Mouse (Mus musculus) retina, adult 2 months (tissue): Measurements from ENCODE around the gene Psors1c2.
"Not testable (repeated sequence)": the region's sequence is repeated elsewhere in the genome, so short reads cannot be mapped to it uniquely, and the experiment has no call there.

Source experiments
- DNase-seq: peaks from one replicate; pipeline ENCODE4 v3.0.0-alpha.2; 2012; ENCODE audit warnings: low read depth, low spot score

Gene Psors1c2

GRCm38 (mm10) chr17:35532901-35533300 lies at the start of gene Psors1c2:
Gene Psors1c2 (plus strand): TSS chr17:35533201.
- no peak for DNase-seq

DNA sequence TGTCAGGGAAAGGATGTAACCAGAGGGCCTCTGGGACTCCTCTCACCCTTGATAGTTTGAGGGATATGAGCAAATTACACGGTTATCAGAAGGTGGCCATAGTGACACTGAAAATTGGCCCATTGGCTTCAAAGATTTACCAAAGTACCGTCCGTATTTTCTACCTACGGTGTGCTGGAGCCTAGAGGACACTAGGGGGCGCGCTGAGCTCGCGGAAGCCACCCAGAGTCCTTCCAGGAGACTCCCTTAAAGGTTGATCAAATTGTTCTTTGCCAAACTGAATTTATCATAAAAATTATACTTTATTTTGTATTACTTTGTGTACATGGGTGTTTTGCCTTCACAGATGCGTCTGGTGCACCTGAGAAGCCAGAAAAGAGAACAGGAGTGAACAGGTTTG lies 48.9 kb upstream of the Psors1c2 start:
- DNase-seq: peak; percentile 20

- DNase-seq: no peak
Observed at GRCm38 (mm10) chr17:35485702-35486101, 47.3 kb upstream of the Psors1c2 start.

DNA sequence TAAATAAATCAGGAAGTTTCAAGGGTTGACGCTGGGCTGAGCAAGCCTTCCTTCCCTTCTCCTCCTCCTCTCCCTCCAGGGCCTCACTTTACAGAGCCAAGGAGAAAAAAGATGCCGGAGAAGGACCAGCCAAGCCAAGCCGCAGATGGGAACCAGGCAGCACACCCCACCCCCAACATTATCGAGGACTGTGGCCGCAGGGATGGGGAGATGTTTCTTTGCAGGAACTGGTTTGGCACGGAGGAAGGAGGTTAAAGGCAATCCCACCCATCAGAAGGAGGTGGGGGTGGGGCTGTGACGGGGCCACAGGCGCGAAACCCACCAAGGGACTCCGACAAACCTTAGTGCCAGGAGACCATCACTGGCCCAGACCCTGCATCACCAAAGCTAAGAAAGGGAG lies 46.3 kb upstream of the Psors1c2 start:
- DNase-seq: no peak

- no peak for DNase-seq
Observed at GRCm38 (mm10) chr17:35488041-35488440, 45.0 kb upstream of the Psors1c2 start.

DNA sequence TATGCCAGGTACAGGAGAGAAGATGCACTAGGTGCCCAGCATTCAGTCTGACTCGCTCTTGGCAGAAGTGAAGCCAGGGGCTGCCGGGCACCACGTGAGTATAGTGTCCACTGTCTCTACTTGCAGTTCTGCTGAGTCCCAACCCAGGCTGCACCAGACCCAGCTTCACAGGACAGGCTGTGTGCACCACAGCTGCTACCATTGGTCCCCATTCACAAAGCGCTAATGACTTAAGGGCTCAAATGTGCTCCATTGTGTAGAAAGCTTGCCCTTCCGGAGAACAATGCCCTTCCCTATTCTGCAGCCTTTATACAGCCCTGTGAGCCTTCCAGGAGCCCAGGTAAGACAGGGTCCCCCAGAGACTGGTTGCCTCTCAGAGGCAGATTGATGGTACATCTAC lies 42.7 kb upstream of the Psors1c2 start:
- DNase-seq: no peak

GRCm38 (mm10) chr17:35497124-35497523 lies 35.9 kb upstream of the Psors1c2 start:
- DNase-seq: no peak

DNA sequence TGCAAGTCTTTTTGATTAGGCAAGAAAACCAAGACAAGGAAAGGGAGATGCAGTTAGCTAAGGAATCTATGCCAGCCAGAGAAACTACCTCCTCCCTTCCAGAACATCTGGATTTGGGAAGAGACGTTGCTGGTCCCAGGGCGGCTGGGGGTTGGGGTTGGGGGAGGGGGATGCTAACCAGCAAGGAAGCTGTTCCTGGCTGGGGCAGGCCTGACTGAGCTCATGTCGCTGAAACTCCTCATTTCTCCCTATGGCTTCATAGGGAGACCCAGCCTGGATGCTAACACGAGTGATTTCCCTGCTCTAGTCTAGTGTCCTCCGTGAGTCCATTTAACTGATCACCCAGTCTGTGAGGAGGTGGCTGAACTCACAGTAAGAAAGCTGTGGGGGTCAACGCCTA lies 30.8 kb upstream of the Psors1c2 start:
- no peak for DNase-seq

DNA sequence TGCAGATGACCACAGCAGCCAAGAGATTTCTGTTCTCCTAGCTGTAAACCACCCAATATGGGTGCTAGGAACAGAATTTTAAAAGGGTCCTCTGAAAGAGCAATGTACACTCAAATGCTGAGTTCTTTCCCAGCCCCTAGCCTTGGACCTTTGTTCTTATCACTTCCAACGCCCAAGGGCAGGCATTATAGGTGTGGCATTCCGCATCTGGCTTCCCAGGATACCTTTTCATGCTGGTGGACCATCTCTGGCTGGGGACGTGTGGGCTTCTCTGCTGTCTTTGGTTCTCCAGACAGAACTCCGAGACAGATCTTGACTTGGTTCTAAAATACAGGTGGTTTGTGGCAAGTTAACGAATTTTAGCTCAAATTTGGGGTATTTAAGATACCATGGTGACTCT lies 30.2 kb upstream of the Psors1c2 start:
- DNase-seq: no peak

DNA sequence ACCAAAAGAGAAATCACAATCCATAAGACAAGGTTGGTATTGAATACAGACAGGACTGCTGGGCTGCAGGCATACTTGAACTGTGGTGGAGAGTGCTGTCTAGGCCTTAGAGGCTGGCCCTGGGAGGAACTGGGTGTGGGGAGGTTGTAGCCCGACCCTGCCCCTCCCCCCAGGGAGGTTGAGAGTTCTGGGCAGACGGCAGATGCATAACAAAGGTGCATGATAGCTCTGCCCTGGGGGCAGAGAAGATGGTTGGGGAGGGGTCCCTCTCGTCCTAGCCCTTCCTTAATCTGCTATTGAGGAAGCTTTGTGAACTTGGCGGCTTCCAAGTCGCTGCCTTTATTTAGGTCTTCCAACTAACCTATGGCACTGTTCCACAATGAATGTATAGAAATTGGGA lies 29.2 kb upstream of the Psors1c2 start:
- no peak for DNase-seq

- DNase-seq: no peak
Observed at GRCm38 (mm10) chr17:35504628-35505481, 28.1 kb upstream of the Psors1c2 start.

- no peak for DNase-seq
Observed at GRCm38 (mm10) chr17:35505776-35506175, 27.2 kb upstream of the Psors1c2 start, which contains the start of gene Pou5f1. Gene Pou5f1 (plus strand): TSS chr17:35506018.

- DNase-seq: no peak
Observed at GRCm38 (mm10) chr17:35506881-35507280, 26.1 kb upstream of the Psors1c2 start.

- DNase-seq: no peak
Observed at GRCm38 (mm10) chr17:35507556-35508260, 25.3 kb upstream of the Psors1c2 start.

DNA sequence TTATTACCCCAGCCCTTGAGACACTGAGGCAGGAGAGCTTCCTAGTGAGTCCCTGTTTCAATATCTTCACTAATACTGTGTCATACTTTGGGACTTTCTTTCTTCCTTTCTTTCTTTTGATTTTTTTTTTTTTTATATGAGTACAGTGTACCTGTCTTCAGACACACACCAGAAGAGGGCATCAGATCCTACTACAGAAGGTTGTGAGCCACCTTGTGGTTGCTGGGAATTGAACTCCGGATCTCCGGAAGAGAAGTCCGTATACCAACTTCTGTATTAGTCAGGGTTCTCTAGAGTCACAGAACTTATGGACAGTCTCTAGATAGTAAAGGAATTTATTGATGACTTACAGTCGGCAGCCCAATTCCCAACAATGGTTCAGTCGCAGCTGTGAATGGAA lies 24.7 kb upstream of the Psors1c2 start:
- DNase-seq: not testable (repeated sequence)

- DNase-seq: no peak
Observed at GRCm38 (mm10) chr17:35509284-35509683, 23.7 kb upstream of the Psors1c2 start.

DNA sequence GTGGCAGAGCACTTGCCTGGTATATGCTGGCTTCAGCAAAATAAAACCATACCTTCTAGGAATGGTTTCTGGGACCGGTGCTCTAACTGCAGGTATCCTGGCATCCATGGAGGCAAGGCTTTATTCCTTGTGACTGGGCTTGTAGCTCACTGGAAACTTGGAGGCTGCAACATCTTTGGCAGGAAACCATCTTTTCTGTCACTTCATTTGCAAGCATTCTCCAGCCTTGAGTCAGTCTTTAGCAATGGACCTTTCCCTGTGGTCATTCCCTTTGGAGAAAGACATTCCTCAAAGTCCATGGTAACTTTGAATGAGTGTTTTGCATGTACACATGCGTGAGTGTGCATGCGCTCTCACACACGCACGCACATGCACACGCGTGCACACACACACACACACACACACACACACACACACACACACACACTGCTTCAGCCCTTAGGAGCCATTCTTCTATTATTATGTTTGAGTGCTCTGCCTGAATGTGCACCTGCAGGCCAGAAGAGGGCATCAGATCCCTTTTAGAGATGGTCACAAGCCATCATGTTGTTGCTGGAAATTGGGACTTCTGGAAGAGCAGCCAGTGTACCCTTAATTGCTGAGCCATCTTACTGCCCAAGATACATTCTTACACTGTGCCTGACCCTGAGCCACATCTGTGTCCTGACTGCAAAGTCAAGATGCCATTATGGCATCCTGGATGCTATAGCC lies 19.9 kb upstream of the Psors1c2 start:
- DNase-seq: no peak

- DNase-seq: peak; percentile 11
Observed at GRCm38 (mm10) chr17:35513886-35514285, 19.1 kb upstream of the Psors1c2 start.

- DNase-seq: no peak
Observed at GRCm38 (mm10) chr17:35514756-35515155, 18.2 kb upstream of the Psors1c2 start.

- no peak for DNase-seq
Observed at GRCm38 (mm10) chr17:35515911-35516640, 16.9 kb upstream of the Psors1c2 start.

- DNase-seq: peak; percentile 34
Observed at GRCm38 (mm10) chr17:35516652-35517500, 16.1 kb upstream of the Psors1c2 start, which contains the start of the genes Tcf19 and Cchcr1. Gene Tcf19 (minus strand): TSS chr17:35516824. Gene Cchcr1 (plus strand): TSS chr17:35517100.
